Mouse (Mus musculus): ENCODE data around the gene Cipc.

Gene Cipc

DNA sequence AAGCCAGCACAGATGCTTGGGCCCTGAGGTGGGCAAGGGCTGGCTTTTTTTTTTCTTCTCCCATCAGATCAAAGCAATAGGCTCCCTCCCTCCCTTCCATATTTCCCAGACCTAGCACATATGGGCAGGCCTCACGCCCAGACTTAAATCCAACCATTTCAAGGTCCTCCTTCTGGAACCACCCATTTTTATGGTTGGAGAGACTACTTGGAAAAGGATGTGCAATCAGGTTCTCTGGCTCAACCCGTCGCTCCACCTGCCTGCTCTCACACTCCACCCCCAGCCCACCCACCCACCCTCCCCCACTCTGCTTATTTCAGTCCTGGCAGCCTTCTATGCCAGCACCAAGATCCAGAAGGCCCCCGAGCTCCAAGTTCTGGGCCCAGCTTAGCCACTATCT is 39.7 kb downstream of the Cipc start:
- no peak for DNase-seq (ENCODE audit: inconsistent age in 2 of 2, low spot score in 1 of 2)

DNA sequence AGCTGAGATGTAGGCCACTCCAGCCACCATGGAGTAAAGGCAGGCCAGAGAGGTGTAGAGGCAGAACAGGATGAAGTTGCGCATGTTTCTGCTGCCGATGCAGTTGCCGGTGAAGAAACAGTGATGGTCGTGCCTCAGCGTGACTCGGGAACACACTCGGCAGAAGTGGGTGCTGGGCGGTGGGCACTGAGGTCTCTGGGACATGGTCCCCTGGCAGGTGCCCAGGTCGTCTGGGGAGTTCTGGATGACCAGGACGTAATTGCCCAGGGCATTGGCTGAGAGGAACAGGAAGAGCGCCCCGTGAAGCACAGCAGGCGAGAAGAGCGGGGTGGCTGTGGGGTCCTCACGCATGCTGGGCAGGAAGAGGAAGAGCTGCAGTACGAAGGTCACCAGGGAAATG is 41.4 kb downstream of the Cipc start:
- no peak for DNase-seq (ENCODE audit: inconsistent age in 2 of 2, low spot score in 1 of 2)

DNA sequence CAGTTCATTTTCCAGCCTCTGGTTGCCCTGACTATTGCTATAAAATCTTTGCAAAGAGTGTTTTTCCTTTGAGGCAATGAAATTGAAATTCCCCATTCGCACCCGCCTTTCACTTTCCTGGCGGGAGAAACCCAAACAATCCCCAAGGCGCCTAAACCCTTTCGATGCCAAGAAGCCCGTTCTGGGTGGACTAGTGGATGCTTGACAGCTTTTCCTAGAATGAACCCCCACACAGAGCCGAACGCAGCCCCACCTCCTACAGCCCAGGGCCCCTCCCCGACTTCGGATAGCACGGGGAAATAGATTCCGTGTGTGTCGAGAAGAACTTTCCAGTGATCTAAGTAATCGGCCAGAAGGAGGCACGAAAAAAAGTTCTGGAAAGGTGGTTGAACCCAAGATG is 42.5 kb downstream of the Cipc start:
- DNase-seq (ENCODE audit: inconsistent age in 2 of 2, low spot score in 1 of 2) = no peak

DNA sequence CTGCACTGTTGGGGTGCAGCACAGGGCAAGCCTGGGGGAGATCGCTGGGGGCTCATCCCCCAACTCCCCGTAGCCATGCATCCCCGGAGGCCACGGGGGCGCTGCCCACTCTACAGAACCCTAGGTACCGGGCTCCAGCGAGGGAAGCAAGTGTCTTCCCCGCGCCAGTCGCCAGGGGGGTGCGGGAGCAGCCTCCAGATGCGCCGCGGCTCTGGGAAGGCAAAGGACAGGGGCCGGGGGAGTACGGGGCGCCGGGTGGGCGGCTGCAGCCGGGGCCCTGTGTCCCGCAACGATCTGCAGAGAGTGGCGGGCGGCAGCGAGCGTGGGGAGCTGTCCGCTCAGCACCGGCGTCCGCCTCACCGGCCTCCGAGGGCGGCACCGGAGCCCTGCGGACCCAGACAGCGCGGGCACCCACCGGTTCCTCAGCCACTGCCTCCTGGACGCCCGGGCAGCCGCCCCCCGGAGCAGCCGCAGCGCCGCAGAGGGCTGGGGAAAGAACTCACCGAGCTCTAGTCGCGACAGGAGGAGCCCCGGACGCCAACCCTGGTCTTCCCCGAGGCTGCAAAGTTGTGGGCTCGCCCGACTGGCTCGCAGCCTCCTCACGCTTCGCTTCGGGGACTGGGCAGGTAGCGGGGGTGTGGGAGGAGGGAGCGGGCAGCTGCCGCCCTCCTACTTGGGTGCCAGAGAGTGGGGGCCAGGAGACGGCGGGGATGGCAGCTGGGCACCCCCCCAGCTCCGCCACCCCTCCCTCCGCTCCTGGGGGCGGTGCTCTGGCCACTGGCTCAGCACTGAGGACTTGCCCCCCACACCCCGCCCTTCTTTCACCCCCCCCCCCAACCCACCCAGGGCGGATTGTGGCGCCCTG is 43.3 kb downstream of the Cipc start, which contains the start of gene Zdhhc22:
Gene Zdhhc22 (minus strand): TSS at position 541 of the 865 bp plus-strand sequence.
- DNase-seq (ENCODE audit: inconsistent age in 2 of 2, low spot score in 1 of 2) = peak in 1 of 2 experiments; percentile 67

DNA sequence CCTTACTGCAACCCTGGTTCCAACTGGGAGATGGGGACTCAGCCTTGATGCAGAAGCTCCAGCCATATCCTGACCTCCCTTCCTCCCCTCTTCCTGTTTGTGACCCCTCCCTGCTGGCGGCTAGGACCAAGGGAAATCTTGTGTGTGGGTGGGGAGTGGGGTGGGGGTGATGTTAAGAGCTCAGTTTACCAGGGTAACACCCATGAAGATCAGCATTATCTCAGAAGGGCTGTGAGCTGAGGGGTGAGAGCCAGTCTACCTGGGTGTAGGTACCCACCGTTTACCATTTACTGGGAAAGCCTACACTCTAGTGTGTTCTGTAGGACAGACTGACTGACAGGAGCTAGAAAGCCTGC is 43.9 kb downstream of the Cipc start:
- no peak for DNase-seq (ENCODE audit: inconsistent age in 2 of 2, low spot score in 1 of 2)

DNA sequence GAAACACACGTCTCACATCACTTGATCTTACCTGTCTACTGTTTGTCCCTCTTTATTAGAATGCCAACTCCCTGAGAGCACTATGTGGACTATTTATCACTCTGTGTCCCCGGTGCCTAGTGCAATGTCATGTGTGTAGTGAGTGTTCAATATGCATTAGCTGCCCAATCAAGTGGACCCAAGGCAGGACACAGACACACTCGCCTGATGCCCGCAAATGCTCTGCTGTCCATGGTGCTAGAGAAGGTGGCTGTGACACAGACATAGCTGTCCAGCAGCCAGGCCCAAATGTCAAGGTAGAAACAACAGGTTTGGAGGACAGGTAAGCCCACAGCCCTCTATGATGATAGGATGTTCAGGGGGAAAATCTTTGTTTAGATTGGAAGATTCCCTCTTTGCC is 47.3 kb downstream of the Cipc start:
- no peak for DNase-seq (ENCODE audit: inconsistent age in 2 of 2, low spot score in 1 of 2)

DNA sequence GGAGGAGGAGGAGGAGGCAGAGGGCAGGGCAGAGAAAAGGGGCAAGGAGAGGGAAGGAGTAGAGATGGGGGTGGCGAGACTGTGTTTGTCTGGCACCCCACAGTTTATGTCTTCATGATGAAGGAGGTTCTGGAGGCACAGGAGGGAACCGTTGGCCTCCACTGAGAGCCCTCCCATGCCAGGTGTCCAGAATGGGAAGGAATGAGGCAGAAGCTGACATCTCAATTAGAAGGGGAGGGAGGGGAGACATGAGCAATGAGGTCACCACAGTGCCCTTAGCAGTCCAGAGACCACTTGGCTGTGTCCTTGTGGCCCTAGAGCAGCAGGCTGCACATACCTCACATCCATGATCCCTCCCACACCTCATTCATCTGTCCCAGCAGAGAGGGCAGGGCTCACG is 47.9 kb downstream of the Cipc start:
- DNase-seq (ENCODE audit: inconsistent age in 2 of 2, low spot score in 1 of 2) = no peak

DNA sequence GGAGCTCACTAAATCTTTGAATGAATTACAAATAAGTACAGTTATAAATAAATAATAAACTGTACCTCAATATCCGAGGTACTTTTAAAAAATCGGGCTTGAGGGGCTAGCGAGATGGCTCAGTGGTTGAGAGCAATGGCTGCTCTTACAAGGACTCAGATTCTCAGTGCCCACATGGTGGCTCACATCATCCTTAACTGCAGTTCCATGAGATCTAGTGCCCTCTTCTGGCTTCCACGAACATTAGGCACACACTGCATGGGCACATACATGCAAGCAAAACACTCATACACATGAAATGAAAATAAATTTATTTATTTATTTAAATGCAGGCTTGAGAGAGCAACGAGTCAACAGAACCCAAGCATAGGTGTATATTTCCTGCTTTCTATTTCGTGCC is 49.1 kb downstream of the Cipc start:
- DNase-seq (ENCODE audit: inconsistent age in 2 of 2, low spot score in 1 of 2) = no peak

DNA sequence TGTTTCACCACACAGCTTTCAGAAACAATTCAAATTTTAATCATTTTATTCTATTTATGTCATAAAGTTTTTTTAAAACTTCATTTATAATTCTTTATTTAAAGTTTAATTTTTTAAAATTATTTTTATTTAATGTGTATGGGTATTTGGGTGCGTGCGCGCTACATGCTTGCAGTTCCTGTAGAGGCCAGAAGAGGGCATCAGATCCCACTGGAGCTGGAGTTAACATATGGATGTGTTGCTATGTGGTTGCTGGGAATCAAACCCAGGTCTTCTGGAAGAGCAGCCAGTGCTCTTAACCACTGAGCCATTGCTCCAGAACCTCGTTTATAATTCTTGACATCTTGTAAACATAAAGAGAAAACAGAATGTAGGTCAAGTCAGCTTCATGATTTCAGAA is 51.9 kb downstream of the Cipc start:
- no peak for DNase-seq (ENCODE audit: inconsistent age in 2 of 2, low spot score in 1 of 2)

DNA sequence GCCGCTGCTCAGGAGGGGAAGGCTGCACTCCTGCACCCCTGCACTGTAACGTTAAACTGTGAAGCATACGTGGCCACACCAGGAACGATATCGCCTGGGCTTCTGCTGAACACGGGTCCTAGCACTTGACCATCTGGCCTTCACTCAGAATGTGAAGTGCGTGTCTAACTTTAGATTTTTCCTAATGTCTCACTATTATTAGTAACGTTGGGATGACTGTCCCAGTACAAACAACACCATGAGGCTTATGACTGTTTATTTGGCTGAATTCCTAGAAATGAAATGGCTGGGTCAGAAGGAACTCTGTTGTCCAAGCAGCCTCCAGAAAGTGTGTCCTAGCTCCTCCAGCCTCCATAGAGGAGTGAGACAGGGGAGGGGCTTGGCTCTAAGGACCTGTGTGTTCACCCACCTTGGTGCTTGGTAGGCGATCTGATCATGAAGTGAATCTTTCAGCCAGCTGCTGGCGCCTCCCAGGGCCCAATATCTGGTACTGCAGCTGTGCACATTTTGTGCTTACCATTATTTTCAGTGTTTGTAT is 52.5 kb downstream of the Cipc start:
- no peak for DNase-seq (ENCODE audit: inconsistent age in 2 of 2, low spot score in 1 of 2)

DNA sequence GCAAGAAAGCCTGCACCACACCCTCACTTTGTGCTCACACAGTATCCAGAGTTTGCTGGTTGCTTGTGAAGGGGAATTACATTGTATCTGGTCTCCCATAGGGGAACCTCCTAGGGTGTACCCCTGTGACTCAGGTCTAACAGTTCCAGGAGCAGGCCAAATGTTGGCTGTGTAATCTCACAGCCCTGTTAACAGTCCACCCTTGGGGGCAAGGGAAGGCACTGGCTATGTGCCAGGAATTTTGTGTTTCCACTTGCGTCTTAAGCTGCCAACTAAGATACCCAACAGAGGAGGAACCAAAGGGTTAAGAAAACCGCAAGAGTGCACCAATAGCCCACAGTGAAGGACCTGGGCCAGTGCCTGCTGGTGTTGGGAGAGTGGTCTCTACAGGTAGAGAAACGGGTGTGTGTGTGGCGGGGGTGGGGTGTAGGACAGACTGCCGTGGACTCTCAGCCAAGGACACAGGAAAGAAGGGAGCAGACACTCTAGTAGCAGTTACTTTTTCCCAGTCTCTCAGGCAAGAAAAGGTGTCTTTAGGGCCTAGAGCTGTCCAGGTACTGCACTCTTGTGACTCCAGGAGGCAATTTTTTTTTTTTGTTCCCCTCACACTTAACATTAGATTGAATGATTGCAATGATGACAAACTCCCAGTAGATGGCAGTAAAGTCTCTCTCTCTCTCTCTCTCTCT is 53.5 kb downstream of the Cipc start:
- DNase-seq (ENCODE audit: inconsistent age in 2 of 2, low spot score in 1 of 2) = no peak

DNA sequence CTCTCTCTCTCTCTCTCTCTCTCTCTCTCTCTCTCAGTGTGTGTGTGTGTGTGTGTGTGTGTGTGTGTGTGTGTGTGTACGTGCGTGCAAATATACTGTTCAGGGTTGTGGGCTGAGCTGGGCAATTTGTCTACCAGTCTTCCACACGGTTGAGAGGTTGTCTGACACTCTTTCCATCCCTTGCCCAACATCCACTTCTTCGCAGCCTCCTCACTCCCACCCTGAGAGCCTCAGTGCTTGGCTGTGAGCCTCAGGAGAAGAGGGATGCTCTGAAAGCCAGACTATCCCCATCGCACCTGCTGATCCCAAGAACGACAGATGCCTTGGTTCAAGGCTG is 54.0 kb downstream of the Cipc start:
- no peak for DNase-seq (ENCODE audit: inconsistent age in 2 of 2, low spot score in 1 of 2)

DNA sequence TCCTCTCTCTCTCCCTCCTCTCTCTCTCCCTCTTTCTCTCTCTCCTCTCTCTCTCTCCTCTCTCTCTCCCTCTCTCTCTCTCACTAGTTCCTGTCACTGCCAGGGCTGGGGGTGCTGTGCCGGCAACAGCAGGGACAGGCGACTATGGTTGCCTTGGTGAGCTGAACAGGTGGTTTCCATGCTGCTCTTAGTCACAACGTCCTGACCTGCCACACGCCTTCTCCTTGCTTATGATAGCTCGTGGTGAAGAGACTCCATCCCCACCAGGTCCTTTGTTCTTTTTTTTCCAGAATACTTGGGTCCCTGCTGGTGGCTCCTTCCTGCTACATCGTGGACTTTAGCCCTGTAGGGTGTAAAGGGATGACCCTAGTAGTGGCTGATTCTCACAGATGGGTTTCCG is 55.4 kb downstream of the Cipc start:
- DNase-seq (ENCODE audit: inconsistent age in 2 of 2, low spot score in 1 of 2) = no peak

DNA sequence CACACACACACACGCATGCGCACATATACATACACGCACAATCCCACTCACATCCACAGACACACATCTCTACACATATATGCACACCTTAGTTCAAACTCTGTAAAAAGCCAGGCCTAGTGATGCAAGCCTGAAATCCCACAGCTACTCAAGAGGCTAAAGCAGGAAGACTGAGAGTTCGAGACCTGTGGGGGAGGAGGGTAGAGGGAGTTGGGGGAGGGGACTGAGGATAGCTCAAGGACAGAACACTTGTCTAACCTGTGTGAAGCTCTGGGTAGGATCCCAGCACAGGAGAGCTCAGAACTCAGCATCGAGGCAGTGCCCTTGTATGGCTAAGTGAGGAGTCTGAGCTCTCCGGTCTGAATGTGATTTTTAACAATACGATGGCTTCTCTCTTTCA is 56.0 kb downstream of the Cipc start:
- DNase-seq (ENCODE audit: inconsistent age in 2 of 2, low spot score in 1 of 2) = no peak

DNA sequence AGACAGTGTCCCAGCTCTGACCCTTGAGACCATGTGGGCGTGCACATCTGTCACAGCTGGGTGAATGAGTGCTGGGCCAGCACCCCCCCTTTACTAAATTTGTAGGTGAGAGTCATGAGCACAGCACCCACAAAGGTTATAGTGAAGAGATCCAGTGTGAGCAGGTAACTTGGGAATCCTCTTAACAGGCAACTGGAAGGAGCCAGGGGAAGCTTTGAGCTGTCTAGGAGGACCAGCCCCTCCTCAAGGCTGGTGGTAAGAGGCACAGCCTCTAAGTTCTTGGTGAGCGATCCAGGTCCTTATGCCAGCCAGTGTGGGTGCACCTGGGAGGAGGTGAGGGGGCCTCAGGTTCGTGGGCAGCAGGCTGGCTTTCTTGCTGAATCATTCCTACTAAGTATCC is 56.8 kb downstream of the Cipc start:
- no peak for DNase-seq (ENCODE audit: inconsistent age in 2 of 2, low spot score in 1 of 2)

DNA sequence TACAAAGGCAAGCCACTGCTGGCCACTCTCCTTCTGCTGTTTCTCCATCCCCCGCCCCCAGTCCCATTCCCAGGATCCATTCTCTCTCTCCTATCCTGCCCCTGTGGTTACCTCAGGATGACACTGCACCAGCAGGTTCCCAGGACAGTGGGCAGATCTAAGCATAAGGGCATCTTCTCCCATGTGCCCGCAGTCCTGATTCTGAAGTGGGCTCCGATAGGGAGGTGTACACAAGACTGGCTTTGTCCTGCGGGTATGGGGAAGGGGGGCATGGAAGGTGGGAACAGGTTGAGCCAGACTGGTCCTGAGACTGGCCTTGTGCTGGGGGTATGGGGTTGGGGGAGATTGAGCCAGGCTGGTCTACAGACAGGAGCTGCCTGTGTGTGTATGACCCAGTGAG is 57.8 kb downstream of the Cipc start:
- no peak for DNase-seq (ENCODE audit: inconsistent age in 2 of 2, low spot score in 1 of 2)
